Mouse (Mus musculus) natural killer cell, adult 2 months (primary cell): ENCODE data around the gene Mrtfb.

Experiments
- DNase-seq, 2 experiments: peaks; one replicate each; pipeline ENCODE4 v3.0.0; 2022; ENCODE audit warnings: low spot score in 2 of 2

Mrtfb gene

DNA sequence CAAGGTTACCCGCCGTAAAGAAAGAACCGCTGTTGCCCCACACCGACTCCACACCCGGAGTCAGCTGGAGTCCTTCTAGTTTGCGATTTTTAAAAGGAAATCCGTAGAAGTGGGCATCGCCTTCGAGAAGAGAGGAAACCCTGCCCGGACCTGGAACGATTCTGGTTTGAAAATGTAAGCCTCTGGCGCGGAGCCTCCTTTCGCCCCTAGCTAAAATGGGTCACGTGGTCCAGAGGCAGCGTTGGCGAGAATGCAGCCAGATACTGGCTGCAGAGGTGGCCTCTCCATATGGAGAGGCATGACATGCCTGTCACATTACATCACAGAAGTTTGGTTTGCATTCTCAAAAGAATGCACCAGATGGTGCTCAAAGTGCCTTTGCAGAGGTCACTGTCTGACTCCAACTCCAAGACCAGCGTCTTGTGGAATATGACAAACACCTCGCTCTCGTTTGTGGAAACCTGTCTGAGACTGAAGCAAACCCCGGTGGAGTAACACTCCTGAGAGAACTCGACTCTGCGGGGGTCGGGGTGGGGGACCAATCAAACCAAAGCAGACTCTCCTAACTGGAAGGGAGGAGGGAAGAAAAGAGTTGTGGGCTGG, 181.6 kb downstream of the Mrtfb start:
- DNase-seq, result peak; percentile 34 to 45

- DNase-seq, result peak; percentile 25 to 54
Measured at GRCm38 (mm10) chr16:13440468-13440867, 184.2 kb downstream of the Mrtfb start.

GRCm38 (mm10) chr16:13443764-13444163, 187.5 kb downstream of the Mrtfb start:
- DNase-seq, result no peak

GRCm38 (mm10) chr16:13445461-13445860, 189.2 kb downstream of the Mrtfb start:
- no peak for DNase-seq

DNA sequence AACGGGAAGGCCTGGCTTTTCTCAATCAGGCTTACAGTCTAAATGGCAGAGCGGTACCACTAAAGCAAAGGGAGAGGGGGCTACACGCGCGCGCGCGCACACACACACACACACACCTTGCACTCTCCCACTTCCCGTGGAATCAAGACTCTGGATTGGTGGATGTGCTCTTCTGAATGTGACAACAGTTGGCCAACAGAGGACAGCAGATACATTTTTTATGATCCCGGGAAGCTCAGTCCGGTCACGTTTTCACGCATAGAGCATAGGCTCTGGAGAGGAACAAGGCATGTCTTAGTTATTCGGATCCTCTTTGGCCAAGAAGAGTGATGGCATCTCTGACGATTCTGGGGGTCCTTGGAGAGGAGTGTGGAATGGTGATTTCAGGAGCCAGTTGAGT, 190.2 kb downstream of the Mrtfb start:
- DNase-seq, result no peak

- no peak for DNase-seq
Measured at GRCm38 (mm10) chr16:13446971-13447283, 190.6 kb downstream of the Mrtfb start.

DNA sequence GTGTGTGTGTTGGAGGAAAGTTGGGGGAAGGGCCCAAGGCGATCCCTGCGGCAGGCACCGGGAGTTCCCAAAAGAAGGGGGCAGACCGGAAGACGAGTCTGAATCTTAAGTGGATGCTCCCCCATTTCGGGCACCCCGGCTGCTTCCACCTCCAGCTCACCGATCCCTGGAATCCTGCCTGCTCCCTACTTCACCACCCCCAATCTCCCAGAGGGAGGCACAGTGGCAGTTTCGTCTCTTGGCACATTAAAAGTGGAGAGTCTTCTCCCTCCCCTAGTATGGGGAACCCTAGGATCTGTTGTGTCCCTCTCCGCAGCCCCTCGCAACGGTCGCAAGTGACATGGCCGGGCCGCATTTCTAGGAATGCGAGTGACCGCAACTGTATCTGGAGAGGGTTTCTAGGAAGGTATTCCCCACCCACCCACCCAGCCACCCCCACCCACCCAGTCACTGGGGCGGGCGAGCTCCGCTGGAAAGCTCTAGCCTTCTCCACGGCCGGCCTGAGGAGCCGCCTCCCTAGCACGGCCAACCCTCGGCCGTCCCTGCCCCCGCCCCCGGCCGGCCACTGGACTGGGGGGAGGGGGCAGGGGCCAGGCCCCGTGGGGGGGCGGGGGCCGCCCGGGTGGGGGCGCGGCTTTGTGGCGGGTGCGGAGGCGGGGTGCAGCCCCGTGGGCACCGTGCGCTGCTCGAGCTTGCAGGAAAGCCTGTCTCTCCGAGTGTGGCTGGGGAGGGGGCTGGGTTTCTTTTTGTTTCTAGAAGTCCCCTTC, 191.2 kb downstream of the Mrtfb start:
- no peak for DNase-seq

GRCm38 (mm10) chr16:13448051-13448705, 191.9 kb downstream of the Mrtfb start:
- peak in 1 of 2 experiments; percentile 4 for DNase-seq

DNA sequence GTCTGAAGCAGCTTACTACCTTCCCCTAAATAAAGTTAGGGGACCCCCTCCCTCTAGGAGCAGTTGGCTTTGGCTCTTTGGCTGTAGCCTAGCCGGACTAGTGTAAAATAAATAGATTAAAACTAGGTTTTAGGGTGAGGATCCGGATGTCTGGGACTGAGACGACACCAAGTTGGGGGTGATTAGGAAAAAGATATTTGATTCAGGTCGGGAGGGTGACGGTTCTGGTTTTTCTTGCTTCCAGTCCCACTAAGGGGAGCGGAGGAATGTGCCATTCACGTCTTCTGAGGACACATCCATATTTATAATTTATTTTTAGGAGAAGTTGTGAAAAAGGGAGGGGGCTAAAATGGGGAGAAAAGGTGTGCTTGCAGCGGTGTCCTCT, 192.4 kb downstream of the Mrtfb start:
- DNase-seq, result no peak

DNA sequence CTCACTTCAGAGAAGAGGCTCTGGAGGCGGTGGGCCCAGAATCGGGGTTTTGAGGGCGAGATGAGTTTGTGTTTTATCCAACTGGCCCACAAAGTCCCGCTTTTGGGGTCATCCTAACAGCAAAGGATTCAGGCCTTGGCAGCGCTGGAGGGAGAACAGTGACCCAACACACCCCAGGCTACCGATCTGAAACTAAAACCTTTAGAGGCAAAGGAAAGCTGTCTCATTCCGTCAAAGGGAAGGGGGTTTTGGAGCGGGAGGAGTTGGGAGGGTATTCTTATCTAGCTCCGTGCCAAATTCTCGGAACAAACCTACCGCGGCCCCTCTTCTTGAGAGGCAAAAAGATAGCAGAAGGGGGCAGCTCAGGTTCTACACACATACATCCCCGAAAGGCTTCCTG, 193.2 kb downstream of the Mrtfb start:
- DNase-seq, result no peak

GRCm38 (mm10) chr16:13450831-13451230, 194.6 kb downstream of the Mrtfb start:
- DNase-seq, result no peak

DNA sequence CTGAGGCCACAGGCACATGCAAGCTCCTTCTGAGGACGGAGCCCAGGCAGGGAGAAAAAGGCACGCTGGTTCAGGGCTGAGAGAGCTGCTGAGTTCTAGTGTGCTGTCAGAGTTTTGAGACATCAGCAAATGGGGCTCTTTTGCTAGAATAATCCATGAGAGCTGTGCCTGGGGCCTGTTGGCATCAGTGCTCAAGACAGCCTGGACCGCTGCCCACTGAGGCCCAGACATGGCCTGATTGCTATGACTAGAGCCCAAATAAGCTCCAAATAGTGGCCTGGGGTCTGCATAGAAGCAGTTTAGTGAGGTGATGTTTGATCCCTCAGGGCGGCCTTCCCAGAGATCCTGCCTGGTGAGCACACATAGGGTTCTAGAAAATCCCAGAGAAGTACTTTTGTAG, 195.7 kb downstream of the Mrtfb start:
- DNase-seq, result no peak

GRCm38 (mm10) chr16:13452661-13453060, 196.4 kb downstream of the Mrtfb start:
- no peak for DNase-seq

DNA sequence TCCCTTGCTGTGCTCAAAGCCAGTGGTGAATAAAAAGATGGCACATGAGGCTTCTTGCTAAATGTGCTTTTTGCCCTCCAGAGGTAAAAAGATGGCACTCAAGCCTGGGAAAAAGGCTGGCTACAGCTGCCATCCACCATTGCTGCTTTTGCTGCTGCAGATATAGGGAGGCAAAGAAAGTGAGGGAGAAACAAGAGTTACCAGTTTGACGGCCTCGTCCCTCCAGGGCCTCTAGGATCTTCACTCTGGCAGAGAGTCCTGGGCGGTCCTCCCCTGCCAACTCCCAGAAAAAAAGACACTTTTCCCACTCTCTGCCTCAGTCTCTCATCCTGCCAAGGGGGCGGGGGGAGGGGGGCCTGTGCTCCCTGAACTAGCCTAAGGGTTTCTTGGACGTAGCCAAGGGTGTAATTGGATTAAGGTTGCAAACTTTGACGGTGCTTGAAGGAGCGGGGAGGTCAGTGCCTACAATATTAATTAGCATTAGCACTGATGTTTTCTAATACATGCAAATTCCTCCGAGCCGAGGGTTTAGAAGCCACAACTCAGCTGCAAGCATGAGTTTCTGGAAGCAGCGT, 197.8 kb downstream of the Mrtfb start:
- no peak for DNase-seq

DNA sequence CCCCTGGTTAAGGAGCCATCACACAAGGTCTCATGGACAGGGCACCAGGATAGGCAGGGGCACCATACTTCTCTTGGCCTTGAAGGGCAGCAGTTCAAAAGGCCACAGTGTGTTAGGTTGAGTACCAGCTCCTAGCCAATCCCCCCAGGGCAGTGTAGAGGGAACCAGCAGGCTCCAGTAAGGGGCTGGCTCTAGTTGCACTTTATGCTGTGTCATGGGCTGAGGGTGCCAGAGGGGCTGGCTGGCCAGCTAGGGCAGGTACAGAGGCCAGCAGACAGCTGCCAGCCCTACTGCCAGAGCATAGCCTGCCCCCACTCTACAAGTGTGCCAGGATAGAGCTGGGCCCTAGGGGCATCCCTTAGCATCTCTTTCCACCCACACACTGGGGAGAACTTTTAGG, 199.3 kb downstream of the Mrtfb start:
- no peak for DNase-seq

- DNase-seq, result no peak
Measured at GRCm38 (mm10) chr16:13458556-13458955, 202.3 kb downstream of the Mrtfb start.

GRCm38 (mm10) chr16:13460071-13460470, 203.8 kb downstream of the Mrtfb start:
- no peak for DNase-seq

- no peak for DNase-seq
Measured at GRCm38 (mm10) chr16:13460777-13461408, 204.6 kb downstream of the Mrtfb start.

GRCm38 (mm10) chr16:13464662-13465061, 208.4 kb downstream of the Mrtfb start:
- DNase-seq, result no peak
